Mouse (Mus musculus) hindbrain, embryonic 10.5 days (tissue): ENCODE data around the gene 4930564D02Rik. TPM values are rescaled to one million over a fixed set of nuclear protein-coding genes. Genes with fewer than 3 reads are reported as not detected.

Experiments used
- DNase-seq: peaks from one replicate; pipeline ENCODE4 v3.0.0-alpha.2; 2017; ENCODE audit warnings: low spot score
- H3K27ac ChIP-seq: fragments of 300-500 bp; sonication (generic); 2 replicates; pipeline ENCODE4 v1.5.1; 2016; ENCODE audit warnings: mild to moderate bottlenecking, moderate library complexity
- H3K27me3 ChIP-seq: fragments of 300-500 bp; sonication (generic); 2 replicates; pipeline ENCODE4 v1.6.1; 2016; ENCODE audit warnings: mild to moderate bottlenecking; ENCODE audit not compliant: poor library complexity, insufficient read depth, severe bottlenecking
- H3K36me3 ChIP-seq: fragments of 300-500 bp; sonication (generic); 2 replicates; pipeline ENCODE4 v1.6.1; 2016; ENCODE audit warnings: mild to moderate bottlenecking, moderate library complexity
- H3K4me1 ChIP-seq: fragments of 300-500 bp; sonication (generic); replicated peaks from 2 replicates; pipeline ENCODE4 v1.6.1; 2016; ENCODE audit warnings: mild to moderate bottlenecking
- H3K4me3 ChIP-seq: fragments of 300-500 bp; sonication (generic); 2 replicates; pipeline ENCODE4 v1.5.1; 2016; ENCODE audit warnings: mild to moderate bottlenecking, moderate library complexity
- H3K9me3 ChIP-seq: fragments of 300-500 bp; sonication (generic); 2 replicates; pipeline ENCODE4 v1.6.1; 2016; ENCODE audit warnings: mild to moderate bottlenecking, moderate library complexity
- WGBS: fragments of 180-500 bp; shearing (Covaris S2); methylation state at CpG from one replicate; pipeline ENCODE4 v1.1.7; 2016; 5-methylcytosine and 5-hydroxymethylcytosine counted together
- polyA plus RNA-seq: library from polyadenylated mRNA; unstranded; fragments of >200 nt; fragmentation: Nextera tagmentation; extraction: Ambion mirVana; gene quantifications from 2 replicates; pipeline ENCODE4 v1.2.1, GENCODE M21; 2016

The 4930564D02Rik gene
- polyA plus RNA-seq, 1 experiment from 2014 or later = not detected

DNA sequence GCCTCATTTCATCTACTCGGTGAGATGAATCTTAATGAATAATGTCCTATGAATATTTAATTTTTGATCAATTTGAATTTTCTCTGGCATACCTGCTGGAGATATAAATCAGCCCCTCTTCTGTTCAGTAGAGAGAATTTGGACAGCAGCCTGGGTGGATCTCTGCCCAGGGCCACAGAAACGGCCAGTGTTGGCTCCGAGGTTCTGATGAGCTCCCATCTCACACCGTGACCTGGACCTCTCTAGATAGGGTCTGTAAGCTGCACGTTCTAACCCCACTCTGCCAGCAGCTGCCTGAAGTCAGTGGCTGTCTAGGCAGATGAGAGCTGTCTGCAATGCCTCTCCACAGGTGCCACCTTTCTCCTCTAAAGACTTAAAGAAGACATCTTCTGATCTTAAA lies 28.4 kb downstream of the 4930564D02Rik start:
- Histone ChIP-seq H3K27me3 (no peaks in the 10 kb centered on the region), H3K36me3 (no peaks in the 10 kb centered on the region), H3K4me1 (peaks cover 9% of the 10 kb centered on the region), H3K4me3 (no peak overlapping the region), H3K9me3 (no peaks in the 10 kb centered on the region), H3K27ac (no peak overlapping the region)
- 85% methylated on average over 5 of the region's 5 CpGs for WGBS
- DNase-seq = no peak

DNA sequence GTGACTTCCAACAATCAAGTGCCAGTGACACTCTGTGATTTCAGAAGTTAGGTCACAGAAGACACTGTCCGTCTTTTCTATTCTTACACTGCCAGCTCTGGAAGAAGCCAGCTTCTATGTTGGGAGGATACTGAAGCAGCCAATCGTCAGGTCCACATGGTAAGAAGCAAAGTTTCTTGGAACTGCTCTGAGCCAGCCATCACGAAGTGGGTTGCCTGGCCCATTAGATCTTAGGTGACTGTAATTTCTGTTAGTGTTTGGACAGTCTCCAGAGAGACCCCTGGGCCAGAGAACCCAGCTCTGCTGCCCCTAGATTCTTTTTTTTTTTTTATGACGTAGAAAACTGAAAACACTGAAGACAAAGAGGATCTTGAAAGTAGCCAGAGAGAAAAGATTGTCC lies 30.9 kb downstream of the 4930564D02Rik start:
- peaks cover 13% of the 10 kb centered on the region for H3K4me1 ChIP-seq
- DNase-seq = no peak

DNA sequence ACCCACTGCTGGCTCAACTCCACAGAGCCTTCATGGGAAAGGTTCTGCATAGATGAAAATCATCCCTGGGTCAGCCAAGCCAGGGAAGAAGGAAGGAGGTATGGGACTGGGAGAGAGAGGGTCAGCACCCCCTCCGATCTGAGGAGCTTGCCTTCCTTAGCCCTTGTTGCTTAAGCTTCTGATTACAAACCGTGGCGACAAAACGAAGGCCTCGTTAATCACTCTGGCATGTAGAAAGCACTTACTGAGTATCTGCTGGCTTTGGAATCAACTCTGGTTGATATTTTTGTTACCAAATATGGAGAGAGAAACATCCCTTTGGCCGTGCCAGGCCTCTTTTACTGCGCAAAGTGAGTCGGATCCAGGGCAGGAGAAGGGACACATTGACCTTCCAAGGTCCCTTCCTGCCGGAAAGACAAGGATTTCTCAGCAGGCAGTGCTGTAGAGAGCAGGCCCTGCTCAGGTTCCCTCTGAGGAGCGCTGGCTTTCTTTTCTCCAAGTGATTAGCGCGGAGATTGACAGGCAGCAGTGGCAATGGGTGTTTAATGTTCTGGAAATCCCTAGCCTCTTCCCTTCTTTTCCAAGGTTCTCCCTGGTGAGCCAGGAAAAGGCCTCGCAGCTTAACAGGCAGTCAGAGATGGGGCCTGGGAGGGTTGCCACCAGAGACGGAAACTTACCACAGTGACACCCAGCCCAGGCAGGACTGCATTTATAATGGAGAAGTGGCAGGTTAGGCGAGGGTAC lies 33.1 kb downstream of the 4930564D02Rik start:
- Histone ChIP-seq H3K36me3 (no peaks in the 10 kb centered on the region), H3K4me1 (peaks cover 13% of the 10 kb centered on the region), H3K27ac (no peak overlapping the region), H3K27me3 (no peaks in the 10 kb centered on the region), H3K9me3 (no peaks in the 10 kb centered on the region), H3K4me3 (no peak overlapping the region)
- peak; percentile 10 for DNase-seq
- 32% methylated on average over 15 of the region's 15 CpGs for WGBS

More for the DNA sequence above, 30.9 kb downstream of the 4930564D02Rik start:
- H3K27ac ChIP-seq = no peak overlapping the region
- 78% methylated on average over 4 of the region's 4 CpGs for WGBS
- no peak overlapping the region for H3K4me3 ChIP-seq
- H3K36me3 ChIP-seq = no peaks in the 10 kb centered on the region
- H3K27me3 ChIP-seq = no peaks in the 10 kb centered on the region
- H3K9me3 ChIP-seq = no peaks in the 10 kb centered on the region

DNA sequence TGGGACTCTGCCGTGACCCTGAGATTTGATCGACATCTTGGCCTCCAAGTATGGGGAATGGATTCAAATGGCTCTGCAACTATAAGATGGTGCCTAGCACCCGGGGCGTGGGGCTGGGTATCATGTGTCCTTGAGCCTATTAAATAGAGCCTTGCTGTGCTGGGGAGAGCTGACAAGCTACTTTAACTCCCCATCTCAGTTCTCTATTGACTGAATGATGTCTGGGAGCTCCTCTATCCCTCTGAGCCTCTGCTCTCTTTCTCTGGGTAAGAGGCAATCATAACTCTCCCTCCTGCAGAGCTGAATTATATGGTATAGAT lies 33.6 kb downstream of the 4930564D02Rik start:
- Histone ChIP-seq H3K4me3 (no peak overlapping the region), H3K4me1 (peaks cover 13% of the 10 kb centered on the region), H3K9me3 (no peaks in the 10 kb centered on the region), H3K27me3 (no peaks in the 10 kb centered on the region), H3K36me3 (no peaks in the 10 kb centered on the region), H3K27ac (no peak overlapping the region)
- 66% methylated on average over 4 of the region's 4 CpGs for WGBS
- DNase-seq = no peak

DNA sequence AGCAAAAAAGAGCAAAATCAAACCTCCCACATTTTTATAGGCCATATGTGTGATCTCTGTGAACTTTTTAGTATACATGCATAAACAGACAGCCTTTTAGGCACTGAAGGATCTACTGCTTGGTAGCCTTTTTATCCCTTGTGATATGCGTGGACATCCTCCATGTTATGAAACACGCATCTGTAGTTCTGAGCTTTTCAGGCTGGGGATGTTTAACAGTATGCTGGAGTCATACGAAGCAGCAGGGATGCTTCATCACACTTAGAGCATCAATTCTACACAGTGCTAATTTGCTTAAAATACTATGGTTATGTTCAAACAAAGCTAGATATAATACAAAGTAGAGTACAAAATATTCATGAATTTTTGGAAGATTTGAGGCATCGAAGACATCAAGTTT lies 39.2 kb downstream of the 4930564D02Rik start:
- no peak overlapping the region for H3K4me3 ChIP-seq
- no peak for DNase-seq
- no peaks in the 10 kb centered on the region for H3K36me3 ChIP-seq
- no peaks in the 10 kb centered on the region for H3K9me3 ChIP-seq
- H3K4me1 ChIP-seq = no peaks in the 10 kb centered on the region
- H3K27ac ChIP-seq = no peak overlapping the region
- 90% methylated on average over 4 of the region's 4 CpGs for WGBS
- H3K27me3 ChIP-seq = no peaks in the 10 kb centered on the region

DNA sequence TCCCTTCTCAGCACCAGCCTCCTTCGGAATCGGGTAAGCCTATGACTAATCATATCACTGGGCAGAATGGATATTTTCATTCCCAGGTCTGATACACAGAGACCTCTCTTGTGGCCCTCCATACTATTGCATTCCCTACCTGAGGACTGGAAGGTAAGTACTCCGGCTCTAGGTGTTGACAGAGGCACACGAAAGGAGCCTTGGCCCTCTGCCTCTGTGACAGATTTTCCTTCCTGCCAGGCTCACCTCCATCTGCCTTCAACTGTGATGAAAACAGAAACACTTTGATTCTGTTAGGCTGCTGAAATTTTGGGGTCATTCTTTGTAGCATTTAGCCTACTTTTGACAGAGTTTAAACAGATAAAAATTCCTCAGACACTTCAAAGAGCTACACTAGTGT lies 47.2 kb downstream of the 4930564D02Rik start:
- no peaks in the 10 kb centered on the region for H3K27me3 ChIP-seq
- no peak overlapping the region for H3K27ac ChIP-seq
- H3K36me3 ChIP-seq = no peaks in the 10 kb centered on the region
- 90% methylated on average over 4 of the region's 4 CpGs for WGBS
- H3K4me1 ChIP-seq = no peaks in the 10 kb centered on the region; the same call in 1 of the 2 replicates
- no peak for DNase-seq
- H3K9me3 ChIP-seq = no peaks in the 10 kb centered on the region
- no peak overlapping the region for H3K4me3 ChIP-seq

DNA sequence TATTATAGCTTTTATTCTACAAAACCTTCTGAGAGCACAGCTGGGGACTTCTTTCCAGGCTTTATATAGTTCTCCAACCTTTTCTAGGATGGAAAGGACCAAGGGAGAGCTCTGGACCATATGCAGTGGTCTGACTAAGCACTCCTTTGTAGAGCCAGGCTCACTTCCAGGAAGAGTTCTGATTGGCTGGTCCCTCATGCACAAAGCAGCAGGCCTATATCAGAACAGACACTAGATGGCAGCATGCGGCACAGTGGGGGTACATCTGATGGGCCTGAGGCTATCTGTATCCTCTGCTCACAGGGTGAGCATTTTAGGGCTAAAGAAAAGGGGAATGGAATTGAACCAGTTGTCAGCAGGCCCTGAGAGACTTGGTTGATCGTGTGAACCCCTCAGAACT lies 47.6 kb downstream of the 4930564D02Rik start:
- Histone ChIP-seq H3K36me3 (no peaks in the 10 kb centered on the region), H3K4me3 (no peak overlapping the region), H3K27me3 (no peaks in the 10 kb centered on the region), H3K27ac (no peak overlapping the region), H3K4me1 (no peaks in the 10 kb centered on the region; the same call in 1 of the 2 replicates), H3K9me3 (no peaks in the 10 kb centered on the region)
- DNase-seq = peak; percentile 73
- WGBS = 26% methylated on average over 2 of the region's 2 CpGs

DNA sequence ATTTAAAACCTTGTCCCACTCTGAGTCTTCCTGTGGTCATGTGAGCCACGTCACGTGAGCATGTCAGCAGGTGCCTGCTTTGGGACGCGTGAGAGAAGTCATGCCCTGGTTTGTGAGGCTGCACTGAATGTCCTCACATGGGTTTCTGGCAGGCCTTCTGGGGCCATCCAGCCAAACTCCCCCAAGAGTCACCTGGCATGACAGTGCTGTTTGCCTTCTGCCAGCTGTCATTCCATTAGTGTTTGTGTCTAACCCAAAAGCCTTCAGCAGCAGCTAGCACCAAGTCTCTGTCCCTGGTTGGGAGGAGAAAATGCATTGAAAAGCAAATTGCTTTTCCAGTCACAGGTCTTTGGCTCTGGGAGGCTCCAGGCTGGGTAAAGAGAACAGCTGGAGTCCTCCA lies 50.0 kb downstream of the 4930564D02Rik start:
- DNase-seq = no peak

DNA sequence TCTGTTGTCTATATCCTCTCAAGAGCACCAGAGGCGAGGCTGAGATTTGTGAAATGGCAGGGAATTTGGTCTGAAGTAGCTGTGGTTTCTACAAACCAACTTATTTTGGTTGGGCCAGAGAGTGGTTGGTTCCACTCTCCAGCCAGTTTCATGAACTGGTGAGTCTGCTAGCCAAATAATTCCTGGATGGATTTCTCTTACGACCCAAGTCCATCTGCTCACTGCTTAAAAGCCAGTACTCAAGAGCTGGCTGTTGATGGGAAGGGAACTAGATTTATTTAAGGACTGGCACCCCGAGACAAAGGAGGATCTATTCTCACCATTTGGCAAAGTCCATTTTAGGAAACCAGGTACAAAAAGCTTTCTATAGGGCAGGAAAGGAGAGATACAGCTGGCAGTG lies 57.1 kb downstream of the 4930564D02Rik start:
- Histone ChIP-seq H3K27ac (no peak overlapping the region), H3K9me3 (no peaks in the 10 kb centered on the region), H3K36me3 (no peaks in the 10 kb centered on the region), H3K27me3 (no peaks in the 10 kb centered on the region), H3K4me3 (no peak overlapping the region), H3K4me1 (peaks cover 6% of the 10 kb centered on the region)
- no peak for DNase-seq
- 84% methylated on average over 3 of the region's 3 CpGs for WGBS

More for the DNA sequence above, 50.0 kb downstream of the 4930564D02Rik start:
- Histone ChIP-seq H3K4me1 (no peaks in the 10 kb centered on the region; the same call in 1 of the 2 replicates), H3K27me3 (no peaks in the 10 kb centered on the region), H3K4me3 (no peak overlapping the region), H3K36me3 (no peaks in the 10 kb centered on the region), H3K9me3 (no peaks in the 10 kb centered on the region), H3K27ac (no peak overlapping the region)
- 92% methylated on average over 4 of the region's 4 CpGs for WGBS

DNA sequence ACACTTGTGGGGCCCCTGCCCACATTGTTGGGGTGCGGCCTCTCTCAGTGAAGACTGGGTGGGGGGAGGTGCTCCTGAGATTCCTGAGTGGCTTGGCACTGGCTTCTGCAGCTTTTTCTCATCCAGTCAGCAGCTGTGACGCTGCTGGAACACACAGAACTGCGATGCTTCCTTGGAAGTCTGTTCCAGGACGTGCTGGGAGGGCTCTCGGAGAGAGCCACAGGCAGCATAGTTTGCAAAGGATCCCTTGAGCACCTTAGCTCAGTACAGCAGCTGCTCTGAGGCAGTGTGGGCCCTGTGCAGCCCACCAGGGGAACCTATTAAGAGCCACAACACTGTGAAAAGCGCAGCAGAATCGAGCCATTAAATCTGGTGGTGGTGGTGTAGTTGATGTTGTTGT lies 61.2 kb downstream of the 4930564D02Rik start:
- Histone ChIP-seq H3K4me3 (no peak overlapping the region), H3K27me3 (no peaks in the 10 kb centered on the region), H3K4me1 (peaks cover 6% of the 10 kb centered on the region), H3K9me3 (no peaks in the 10 kb centered on the region), H3K27ac (0 out of 2 replicates have a peak overlapping the region, but pooled peaks have one; percentile 53), H3K36me3 (no peaks in the 10 kb centered on the region)
- DNase-seq = no peak
- WGBS = 55% methylated on average over 7 of the region's 7 CpGs

Other genes starting within 250 kb of the 4930564D02Rik start
- gene Mov10, start 248.3 kb upstream of the 4930564D02Rik start, polyA plus RNA-seq = 17.0 and 19.8 TPM in 2 replicates
- 28.7 and 33.7 TPM in 2 replicates for gene St7l, start 202.8 kb upstream of the 4930564D02Rik start, polyA plus RNA-seq
- 188 and 212 TPM in 2 replicates for gene Capza1, start 202.3 kb upstream of the 4930564D02Rik start, polyA plus RNA-seq
- gene Wnt2b, start 104.9 kb upstream of the 4930564D02Rik start, polyA plus RNA-seq = 1.3 and 1.7 TPM in 2 replicates
- gene Cttnbp2nl, start 13.7 kb upstream of the 4930564D02Rik start, polyA plus RNA-seq = 41.3 and 41.8 TPM in 2 replicates